Mouse (Mus musculus) adrenal gland, postnatal 0 days (tissue): ENCODE data around the gene Wnt2b. TPM values are rescaled to one million over a fixed set of nuclear protein-coding genes. Genes with fewer than 3 reads are reported as not detected.

ENCODE experiments used
- polyA plus RNA-seq: library from polyadenylated mRNA; unstranded; fragments of >200 nt; fragmentation: Nextera tagmentation; extraction: Ambion mirVana; gene quantifications from 2 replicates; pipeline ENCODE4 v1.2.1, GENCODE M21; 2015

Gene Wnt2b
- 4.5 and 12.5 TPM in 2 replicates for polyA plus RNA-seq

DNA sequence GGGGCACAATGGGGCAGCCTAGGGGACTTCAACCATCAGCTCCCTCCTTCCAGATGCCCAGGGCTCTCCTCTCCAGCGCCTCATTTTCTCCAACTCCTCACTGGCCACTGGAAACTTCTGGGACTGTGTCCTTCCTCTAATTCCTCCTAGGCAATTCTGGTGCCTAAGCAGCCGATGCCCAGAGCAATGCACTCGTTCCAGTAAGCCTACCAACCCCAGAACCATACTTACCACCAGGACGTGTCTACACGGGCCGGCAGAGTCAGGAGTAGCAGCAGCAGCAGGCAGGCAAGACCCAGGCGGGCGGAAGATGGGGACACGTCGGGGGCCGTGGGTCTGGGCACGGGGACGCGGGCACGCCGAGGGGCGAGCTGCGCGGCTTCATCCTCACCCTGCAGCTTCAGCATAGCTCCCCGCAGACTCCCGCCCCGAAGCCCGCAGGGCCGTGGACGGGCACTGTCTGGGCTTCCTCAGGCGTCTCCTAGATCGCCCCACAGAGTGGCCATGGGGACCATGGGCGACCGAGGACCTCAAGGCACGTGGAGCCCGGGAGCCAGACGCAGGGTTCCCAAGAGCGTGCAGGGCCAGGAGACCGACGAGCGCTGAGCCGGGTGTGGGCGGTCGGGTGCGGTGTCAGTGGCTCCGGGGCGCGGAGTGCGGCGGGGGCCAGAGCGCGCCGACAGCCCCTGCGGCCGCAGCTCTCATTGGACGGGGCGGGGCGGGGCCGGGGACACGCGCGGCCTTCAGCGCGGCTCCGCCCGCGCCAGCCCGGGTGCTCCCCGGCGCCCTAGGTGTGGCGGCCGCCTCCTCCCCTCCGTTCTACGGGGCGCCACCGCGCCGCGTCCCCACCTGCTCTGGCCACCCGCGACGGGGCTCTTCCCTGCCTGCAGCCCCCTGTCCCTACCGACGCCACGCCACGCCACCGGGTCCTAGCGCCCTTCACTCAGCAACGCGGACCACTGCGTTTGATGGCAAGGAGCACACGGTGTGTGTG is at the start of gene Wnt2b:
Gene Wnt2b, minus strand, starts transcription at position 856 of the 994 bp plus-strand sequence.

Other genes with a start within 250 kb of the Wnt2b start
- 1.3 and 2.7 TPM in 2 replicates for gene Ppm1j, start 180.9 kb downstream of the Wnt2b start, polyA plus RNA-seq
- 0.05 TPM in 1 of 2 replicates, not detected in the other for gene Fam19a3, start 180.1 kb downstream of the Wnt2b start, polyA plus RNA-seq
- 181 and 196 TPM in 2 replicates for gene Rhoc, start 173.5 kb downstream of the Wnt2b start, polyA plus RNA-seq
- gene Mov10, start 143.4 kb downstream of the Wnt2b start, polyA plus RNA-seq = 30.3 and 45.5 TPM in 2 replicates
- gene St7l, start 97.9 kb downstream of the Wnt2b start, polyA plus RNA-seq = 26.1 and 34.7 TPM in 2 replicates
- gene Capza1, start 97.4 kb downstream of the Wnt2b start, polyA plus RNA-seq = 99.2 and 116 TPM in 2 replicates
- gene Cttnbp2nl, start 91.2 kb upstream of the Wnt2b start, polyA plus RNA-seq = 10.9 and 11.5 TPM in 2 replicates
- gene 4930564D02Rik, start 104.9 kb upstream of the Wnt2b start, polyA plus RNA-seq = not detected in 2 replicates